Mouse (Mus musculus) lung, embryonic 16.5 days (tissue): ENCODE measurements around the gene Ptpro. TPM values are rescaled to one million over a fixed set of nuclear protein-coding genes. Genes with fewer than 3 reads are reported as not detected.

ENCODE experiments used
- ATAC-seq: fragments of 200-750 bp; cut with Nextera tagmentation; 2 replicates; pipeline ENCODE4 v1.8.0; 2017; ENCODE audit warnings: low read depth, mild to moderate bottlenecking, moderate library complexity
- H3K27ac ChIP-seq: fragments of 300-500 bp; sonication (generic); 2 replicates; pipeline ENCODE4 v1.5.1; 2014; ENCODE audit warnings: mild to moderate bottlenecking, control low read depth, low read length
- H3K27me3 ChIP-seq: fragments of 300-500 bp; sonication (generic); 2 replicates; pipeline ENCODE4 v1.6.1; 2014; ENCODE audit warnings: low read depth, low read length, mixed read lengths; ENCODE audit not compliant: control insufficient read depth, insufficient read depth
- H3K36me3 ChIP-seq: fragments of 300-500 bp; sonication (generic); 2 replicates; pipeline ENCODE4 v1.6.1; 2014; ENCODE audit warnings: low read length; ENCODE audit not compliant: control insufficient read depth, insufficient read depth
- H3K4me1 ChIP-seq: fragments of 300-500 bp; sonication (generic); replicated peaks from 2 replicates; pipeline ENCODE4 v1.6.1; 2014; ENCODE audit warnings: low read length, mixed read lengths; ENCODE audit not compliant: control insufficient read depth, insufficient read depth
- H3K4me2 ChIP-seq: fragments of 300-500 bp; sonication (generic); 2 replicates; pipeline ENCODE4 v1.6.1; 2014; ENCODE audit warnings: low read depth, low read length, control low read depth
- H3K4me3 ChIP-seq: fragments of 300-500 bp; sonication (generic); 2 replicates; pipeline ENCODE4 v1.5.1; 2014; ENCODE audit warnings: mild to moderate bottlenecking, low read length, control low read depth
- H3K9ac ChIP-seq: fragments of 300-500 bp; sonication (generic); 2 replicates; pipeline ENCODE4 v1.6.1; 2014; ENCODE audit warnings: low read length, control low read depth
- H3K9me3 ChIP-seq: fragments of 300-500 bp; sonication (generic); 2 replicates; pipeline ENCODE4 v1.6.1; 2016; ENCODE audit warnings: low read length; ENCODE audit not compliant: control insufficient read depth
- WGBS: fragments of 180-500 bp; shearing (Covaris S2); extraction: QIAGEN DNeasy Blood & Tissue Kit; methylation state at CpG from one replicate; pipeline ENCODE4 v1.1.7; 2014; 5-methylcytosine and 5-hydroxymethylcytosine counted together
- polyA plus RNA-seq: library from polyadenylated mRNA; unstranded; fragments of >200 nt; fragmentation: Nextera tagmentation; extraction: Ambion mirVana; gene quantifications from 2 replicates; pipeline ENCODE4 v1.2.1, GENCODE M21; 2015

Gene Ptpro
- polyA plus RNA-seq, 1 experiment from 2014 or later = 2.3 TPM

- ATAC-seq = no peak
- no peaks in the 10 kb centered on the region for H3K27me3 ChIP-seq
- no peaks in the 10 kb centered on the region for H3K9me3 ChIP-seq
- no peak overlapping the region for H3K4me3 ChIP-seq
- WGBS = 40% methylated on average over 1 of the region's 1 CpGs
- H3K36me3 ChIP-seq = no peaks in the 10 kb centered on the region
- H3K4me1 ChIP-seq = no peaks in the 10 kb centered on the region
- no peak overlapping the region for H3K27ac ChIP-seq
- no peak overlapping the region for H3K9ac ChIP-seq
- no peak overlapping the region for H3K4me2 ChIP-seq
Measured at GRCm38 (mm10) chr6:137504052-137504451, 251.9 kb downstream of the Ptpro start.

GRCm38 (mm10) chr6:137505555-137506227, 253.6 kb downstream of the Ptpro start:
- WGBS = 56% methylated on average over 3 of the region's 3 CpGs
- no peak for ATAC-seq
- H3K36me3 ChIP-seq = no peaks in the 10 kb centered on the region
- no peak overlapping the region for H3K4me3 ChIP-seq
- H3K27me3 ChIP-seq = no peaks in the 10 kb centered on the region
- no peaks in the 10 kb centered on the region for H3K9me3 ChIP-seq
- H3K27ac ChIP-seq = no peak overlapping the region
- no peaks in the 10 kb centered on the region for H3K4me1 ChIP-seq
- H3K4me2 ChIP-seq = no peak overlapping the region
- no peak overlapping the region for H3K9ac ChIP-seq

GRCm38 (mm10) chr6:137506563-137506962, 254.4 kb downstream of the Ptpro start:
- Histone ChIP-seq H3K27ac (no peak overlapping the region), H3K9me3 (no peaks in the 10 kb centered on the region), H3K9ac (no peak overlapping the region), H3K4me1 (no peaks in the 10 kb centered on the region), H3K27me3 (no peaks in the 10 kb centered on the region), H3K4me2 (no peak overlapping the region), H3K36me3 (no peaks in the 10 kb centered on the region), H3K4me3 (no peak overlapping the region)
- no peak for ATAC-seq
- WGBS = 84% methylated on average over 7 of the region's 7 CpGs

GRCm38 (mm10) chr6:137508936-137509335, 256.8 kb downstream of the Ptpro start:
- Histone ChIP-seq H3K9me3 (no peaks in the 10 kb centered on the region), H3K4me2 (no peak overlapping the region), H3K36me3 (no peaks in the 10 kb centered on the region), H3K27me3 (no peaks in the 10 kb centered on the region), H3K9ac (no peak overlapping the region), H3K4me3 (no peak overlapping the region), H3K27ac (no peak overlapping the region), H3K4me1 (no peaks in the 10 kb centered on the region)
- 96% methylated on average over 19 of the region's 19 CpGs for WGBS
- ATAC-seq = no peak

GRCm38 (mm10) chr6:137509341-137510045, 257.4 kb downstream of the Ptpro start:
- Histone ChIP-seq H3K4me2 (no peak overlapping the region), H3K9me3 (no peaks in the 10 kb centered on the region), H3K27me3 (no peaks in the 10 kb centered on the region), H3K36me3 (no peaks in the 10 kb centered on the region), H3K9ac (no peak overlapping the region), H3K4me3 (no peak overlapping the region), H3K27ac (no peak overlapping the region), H3K4me1 (no peaks in the 10 kb centered on the region)
- no peak for ATAC-seq
- WGBS = 79% methylated on average over 14 of the region's 14 CpGs

GRCm38 (mm10) chr6:137512753-137513152, 260.6 kb downstream of the Ptpro start:
- Histone ChIP-seq H3K27me3 (no peaks in the 10 kb centered on the region), H3K9ac (no peak overlapping the region), H3K27ac (no peak overlapping the region), H3K36me3 (no peaks in the 10 kb centered on the region), H3K9me3 (no peaks in the 10 kb centered on the region), H3K4me2 (no peak overlapping the region), H3K4me3 (no peak overlapping the region), H3K4me1 (no peaks in the 10 kb centered on the region)
- no peak for ATAC-seq
- WGBS = 52% methylated on average over 5 of the region's 5 CpGs

Other genes with a start within 250 kb of the Ptpro start
- gene Rerg, start 81.8 kb upstream of the Ptpro start, polyA plus RNA-seq = 24.9 and 25.0 TPM in 2 replicates